Mouse (Mus musculus): ENCODE results near the gene Dab2ip. TPM values are rescaled to one million over a fixed set of nuclear protein-coding genes. Genes with fewer than 3 reads are reported as not detected.
A peak's percentile ranks its signal among the peaks of the same experiment; 100 is the strongest.

The Dab2ip gene
- polyA plus RNA-seq, 1 experiment from 2014 or later: 57.8 TPM

GRCm38 (mm10) chr2:35692272-35692900 is 134.3 kb downstream of the Dab2ip start:
- Histone ChIP-seq H3K4me2 (no peak overlapping the region), H3K27ac (peak overlapping the region; percentile 69; the same call in 1 of the 2 replicates), H3K4me3 (no peak overlapping the region), H3K9me3 (no peaks in the 10 kb centered on the region), H3K9ac (no peak overlapping the region), H3K27me3 (no peaks in the 10 kb centered on the region), H3K4me1 (peaks cover 98% of the 10 kb centered on the region), H3K36me3 (no peaks in the 10 kb centered on the region)
- 73% methylated on average over 11 of the region's 11 CpGs for WGBS
- ATAC-seq (ENCODE audit: insufficient number of reproducible peaks, low FRiP score, low TSS enrichment, low read depth): no peak

DNA sequence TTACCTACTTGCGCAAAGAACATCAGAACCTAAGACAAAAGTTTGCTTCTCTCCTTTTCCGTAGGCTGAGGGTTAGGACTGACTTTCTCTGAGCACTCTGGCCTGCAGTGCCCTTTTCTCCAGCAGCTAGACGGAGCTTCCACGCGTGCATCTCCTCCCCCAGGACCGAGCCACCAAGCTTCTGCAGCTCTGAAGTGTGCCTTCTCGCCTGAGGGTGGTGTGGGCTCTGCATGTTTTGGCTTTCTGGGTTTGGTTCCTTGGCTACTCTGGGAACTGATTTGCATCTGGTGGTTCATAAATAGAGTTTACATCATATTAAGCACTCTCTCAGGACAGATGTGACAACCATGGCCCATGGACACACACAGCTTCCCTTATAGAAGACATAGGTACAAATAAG is 135.0 kb downstream of the Dab2ip start:
- 62% methylated on average over 7 of the region's 7 CpGs for WGBS
- H3K4me2 ChIP-seq: no peak overlapping the region
- H3K9me3 ChIP-seq: no peaks in the 10 kb centered on the region
- H3K27ac ChIP-seq: no peak overlapping the region
- no peaks in the 10 kb centered on the region for H3K27me3 ChIP-seq
- ATAC-seq (ENCODE audit: insufficient number of reproducible peaks, low FRiP score, low TSS enrichment, low read depth): no peak
- H3K9ac ChIP-seq: no peak overlapping the region
- peaks cover 97% of the 10 kb centered on the region for H3K4me1 ChIP-seq
- no peaks in the 10 kb centered on the region for H3K36me3 ChIP-seq
- H3K4me3 ChIP-seq: no peak overlapping the region

GRCm38 (mm10) chr2:35694111-35694510 is 136.0 kb downstream of the Dab2ip start:
- WGBS: 48% methylated on average over 2 of the region's 2 CpGs
- H3K4me3 ChIP-seq: no peak overlapping the region
- no peaks in the 10 kb centered on the region for H3K36me3 ChIP-seq
- no peak overlapping the region for H3K27ac ChIP-seq
- peaks cover 91% of the 10 kb centered on the region for H3K4me1 ChIP-seq
- no peak overlapping the region for H3K9ac ChIP-seq
- H3K4me2 ChIP-seq: no peak overlapping the region
- H3K9me3 ChIP-seq: no peaks in the 10 kb centered on the region
- no peaks in the 10 kb centered on the region for H3K27me3 ChIP-seq
- no peak for ATAC-seq (ENCODE audit: insufficient number of reproducible peaks, low FRiP score, low TSS enrichment, low read depth)

- Histone ChIP-seq H3K4me2 (peak overlapping the region; percentile 31), H3K9ac (no peak overlapping the region), H3K27ac (peak overlapping the region; percentile 90), H3K27me3 (no peaks in the 10 kb centered on the region), H3K9me3 (no peaks in the 10 kb centered on the region), H3K36me3 (no peaks in the 10 kb centered on the region), H3K4me3 (no peak overlapping the region), H3K4me1 (peaks cover 88% of the 10 kb centered on the region)
- WGBS: 34% methylated on average over 7 of the region's 7 CpGs
- ATAC-seq (ENCODE audit: insufficient number of reproducible peaks, low FRiP score, low TSS enrichment, low read depth): no peak
Measured at GRCm38 (mm10) chr2:35696193-35696541, 138.1 kb downstream of the Dab2ip start.

DNA sequence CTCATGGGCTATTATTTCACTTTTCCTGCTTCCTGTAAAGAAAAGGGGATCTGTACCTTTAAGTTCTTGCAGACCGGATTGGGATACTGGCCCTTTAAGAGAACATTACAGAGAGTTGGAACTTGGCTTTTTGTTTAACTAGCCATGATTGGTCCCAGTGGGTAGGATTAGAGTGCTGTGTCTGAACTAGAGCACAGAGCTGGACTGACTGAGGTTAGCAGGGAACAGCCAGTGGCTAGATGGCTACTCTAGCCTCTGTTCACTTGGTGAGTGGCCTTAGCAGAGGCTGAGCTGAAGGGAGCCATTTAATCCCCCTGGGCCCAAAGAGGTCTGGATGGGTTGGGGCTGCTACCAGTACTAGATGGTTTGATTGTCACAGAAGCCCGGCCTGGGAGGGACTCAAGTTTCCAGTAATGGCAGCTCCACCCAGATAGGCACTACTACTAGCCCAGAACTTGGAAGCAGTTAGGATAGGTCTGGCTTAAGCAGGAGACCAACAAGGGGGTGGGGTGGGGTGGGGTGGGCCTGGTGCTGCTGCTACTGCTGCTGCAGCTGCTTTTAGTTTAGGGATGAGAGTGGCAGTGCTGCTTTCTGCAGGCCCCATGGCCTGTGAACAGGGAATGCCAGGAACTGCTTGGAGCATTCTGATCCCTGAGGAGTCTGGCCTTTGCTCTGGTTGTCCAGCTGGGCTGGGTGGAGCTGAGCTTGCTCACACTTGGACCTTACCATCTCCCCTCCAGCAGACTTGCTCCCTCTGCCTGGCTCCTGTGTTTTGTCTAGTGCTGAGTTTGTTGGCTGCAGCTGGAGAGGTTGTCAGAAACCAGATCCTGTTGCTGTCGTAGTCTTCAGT is 138.7 kb downstream of the Dab2ip start:
- WGBS: 12% methylated on average over 3 of the region's 3 CpGs
- ATAC-seq (ENCODE audit: insufficient number of reproducible peaks, low FRiP score, low TSS enrichment, low read depth): peak; percentile 55; the same call in 1 of the 2 replicates
- Histone ChIP-seq H3K4me1 (peaks cover 88% of the 10 kb centered on the region), H3K9ac (no peak overlapping the region), H3K4me2 (peak overlapping the region; percentile 31), H3K9me3 (no peaks in the 10 kb centered on the region), H3K36me3 (no peaks in the 10 kb centered on the region), H3K27ac (peak overlapping the region; percentile 90), H3K4me3 (peak overlapping the region; percentile 13; the same call in 1 of the 2 replicates), H3K27me3 (no peaks in the 10 kb centered on the region)

DNA sequence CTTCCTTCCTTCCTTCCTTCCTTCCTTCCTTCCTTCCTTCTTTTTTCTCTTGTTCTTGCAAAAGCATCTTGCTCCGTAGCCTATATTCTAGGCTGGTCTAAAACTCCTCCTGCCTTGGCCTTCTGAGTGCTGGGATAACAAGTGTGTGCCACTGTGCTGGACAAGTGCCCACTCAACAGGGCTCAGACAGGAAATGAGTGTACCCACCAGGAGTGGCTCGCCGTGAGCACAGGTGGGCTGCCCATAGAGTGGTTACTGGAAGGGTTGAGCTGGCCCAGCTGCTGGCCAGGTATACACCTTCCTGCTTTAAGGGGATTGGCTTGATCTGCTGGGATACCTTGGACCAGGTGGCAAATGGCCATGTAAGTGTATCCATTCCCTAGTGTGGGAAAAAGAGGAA is 139.7 kb downstream of the Dab2ip start:
- no peak overlapping the region for H3K27ac ChIP-seq
- H3K9ac ChIP-seq: no peak overlapping the region
- no peaks in the 10 kb centered on the region for H3K9me3 ChIP-seq
- no peak for ATAC-seq (ENCODE audit: insufficient number of reproducible peaks, low FRiP score, low TSS enrichment, low read depth)
- H3K27me3 ChIP-seq: no peaks in the 10 kb centered on the region
- WGBS: 69% methylated on average over 3 of the region's 3 CpGs
- H3K36me3 ChIP-seq: no peaks in the 10 kb centered on the region
- H3K4me2 ChIP-seq: no peak overlapping the region
- H3K4me3 ChIP-seq: no peak overlapping the region
- peaks cover 87% of the 10 kb centered on the region for H3K4me1 ChIP-seq

GRCm38 (mm10) chr2:35700966-35701365 is 142.9 kb downstream of the Dab2ip start:
- H3K4me1 ChIP-seq: peaks cover 66% of the 10 kb centered on the region
- no peaks in the 10 kb centered on the region for H3K27me3 ChIP-seq
- WGBS: 85% methylated on average over 2 of the region's 2 CpGs
- no peak overlapping the region for H3K4me2 ChIP-seq
- no peak for ATAC-seq (ENCODE audit: insufficient number of reproducible peaks, low FRiP score, low TSS enrichment, low read depth)
- no peak overlapping the region for H3K4me3 ChIP-seq
- peak overlapping the region; percentile 11; the same call in 1 of the 2 replicates for H3K27ac ChIP-seq
- no peaks in the 10 kb centered on the region for H3K9me3 ChIP-seq
- no peak overlapping the region for H3K9ac ChIP-seq
- H3K36me3 ChIP-seq: peaks cover 6% of the 10 kb centered on the region; the same call in 1 of the 2 replicates

- H3K9ac ChIP-seq: no peak overlapping the region
- ATAC-seq (ENCODE audit: insufficient number of reproducible peaks, low FRiP score, low TSS enrichment, low read depth): no peak
Measured at GRCm38 (mm10) chr2:35702001-35702400, 143.9 kb downstream of the Dab2ip start.

DNA sequence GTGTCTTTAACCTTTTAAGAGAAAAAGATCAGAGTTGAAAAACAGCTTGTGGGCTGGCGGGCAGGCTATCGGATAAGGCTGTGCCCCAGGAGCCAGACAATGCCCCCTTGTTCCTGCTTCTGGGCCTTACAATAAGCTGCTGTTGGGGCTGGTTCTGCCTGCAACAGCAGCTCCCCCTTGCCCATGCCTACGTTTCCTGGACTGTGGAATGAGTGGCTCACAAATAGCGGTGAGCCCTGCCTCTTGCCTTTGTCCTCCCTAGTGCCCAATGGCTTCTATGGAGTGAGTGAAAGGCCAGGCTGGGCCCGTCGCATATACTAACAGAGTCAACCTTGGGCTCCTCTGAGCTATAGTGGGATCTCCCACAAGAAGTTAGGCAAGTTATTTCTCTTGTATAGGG is 144.5 kb downstream of the Dab2ip start:
- H3K27me3 ChIP-seq: no peaks in the 10 kb centered on the region
- H3K4me3 ChIP-seq: no peak overlapping the region
- ATAC-seq (ENCODE audit: insufficient number of reproducible peaks, low FRiP score, low TSS enrichment, low read depth): no peak
- peak overlapping the region; percentile 57 for H3K27ac ChIP-seq
- no peaks in the 10 kb centered on the region for H3K9me3 ChIP-seq
- H3K4me1 ChIP-seq: peaks cover 54% of the 10 kb centered on the region
- H3K9ac ChIP-seq: no peak overlapping the region
- WGBS: 74% methylated on average over 6 of the region's 6 CpGs
- H3K4me2 ChIP-seq: no peak overlapping the region
- peaks cover 6% of the 10 kb centered on the region; the same call in 1 of the 2 replicates for H3K36me3 ChIP-seq

More at GRCm38 (mm10) chr2:35702001-35702400, 143.9 kb downstream of the Dab2ip start:
- 76% methylated on average over 7 of the region's 7 CpGs for WGBS
- Histone ChIP-seq H3K4me1 (peaks cover 59% of the 10 kb centered on the region), H3K9me3 (no peaks in the 10 kb centered on the region), H3K27ac (0 out of 2 replicates have a peak overlapping the region, but pooled peaks have one; percentile 33), H3K4me2 (no peak overlapping the region), H3K27me3 (no peaks in the 10 kb centered on the region), H3K4me3 (no peak overlapping the region), H3K36me3 (peaks cover 6% of the 10 kb centered on the region; the same call in 1 of the 2 replicates)

- peaks cover 10% of the 10 kb centered on the region for H3K36me3 ChIP-seq
Measured at GRCm38 (mm10) chr2:35703241-35703640, 145.2 kb downstream of the Dab2ip start.

GRCm38 (mm10) chr2:35712611-35713010 is 154.5 kb downstream of the Dab2ip start:
- Histone ChIP-seq H3K9me3 (no peaks in the 10 kb centered on the region), H3K27ac (no peak overlapping the region), H3K4me2 (no peak overlapping the region), H3K9ac (no peak overlapping the region), H3K4me1 (0 out of 2 replicates have a peak, but pooled peaks cover 13% of the 10 kb centered on the region), H3K4me3 (no peak overlapping the region), H3K27me3 (no peaks in the 10 kb centered on the region), H3K36me3 (peaks cover 92% of the 10 kb centered on the region)
- no peak for ATAC-seq (ENCODE audit: insufficient number of reproducible peaks, low FRiP score, low TSS enrichment, low read depth)
- WGBS: 95% methylated on average over 5 of the region's 5 CpGs

More at GRCm38 (mm10) chr2:35703241-35703640, 145.2 kb downstream of the Dab2ip start:
- H3K27ac ChIP-seq: peak overlapping the region; percentile 57; the same call in 1 of the 2 replicates
- 80% methylated on average over 3 of the region's 3 CpGs for WGBS
- no peak overlapping the region for H3K9ac ChIP-seq
- H3K27me3 ChIP-seq: no peaks in the 10 kb centered on the region
- H3K4me1 ChIP-seq: peaks cover 47% of the 10 kb centered on the region
- H3K4me2 ChIP-seq: no peak overlapping the region
- H3K9me3 ChIP-seq: no peaks in the 10 kb centered on the region
- H3K4me3 ChIP-seq: no peak overlapping the region
- no peak for ATAC-seq (ENCODE audit: insufficient number of reproducible peaks, low FRiP score, low TSS enrichment, low read depth)

GRCm38 (mm10) chr2:35713460-35713859 is 155.4 kb downstream of the Dab2ip start:
- Histone ChIP-seq H3K27me3 (no peaks in the 10 kb centered on the region), H3K27ac (no peak overlapping the region), H3K9me3 (no peaks in the 10 kb centered on the region), H3K4me3 (no peak overlapping the region), H3K36me3 (peaks cover 94% of the 10 kb centered on the region), H3K4me1 (0 out of 2 replicates have a peak, but pooled peaks cover 13% of the 10 kb centered on the region), H3K4me2 (no peak overlapping the region), H3K9ac (no peak overlapping the region)
- no peak for ATAC-seq (ENCODE audit: insufficient number of reproducible peaks, low FRiP score, low TSS enrichment, low read depth)
- 76% methylated on average over 7 of the region's 7 CpGs for WGBS
